Mouse (Mus musculus) small intestine, adult 2 months (tissue): ENCODE results near the gene Uaca.

Source experiments
- CTCF ChIP-seq: fragments of 200-500 bp; IDR thresholded peaks from 2 replicates; pipeline ENCODE4 v1.5.1; 2012; ENCODE audit warnings: low read depth, mild to moderate bottlenecking, control low read depth, inconsistent platforms, low read length, moderate library complexity, mixed read lengths; ENCODE audit not compliant: insufficient replicate concordance, insufficient read length; ENCODE audit errors: extremely low read depth
- POLR2A ChIP-seq: fragments of 200-500 bp; IDR thresholded peaks from 2 replicates; pipeline ENCODE4 v1.6.1; 2012; ENCODE audit warnings: low read depth, mild to moderate bottlenecking, control low read depth, inconsistent platforms, low read length, moderate library complexity

GRCm38 (mm10) chr9:60854196-60854595 is 59.9 kb downstream of the Uaca start:
- no peak for TF ChIP-seq CTCF
- no peak for TF ChIP-seq POLR2A
